Mouse (Mus musculus) lung, embryonic 16.5 days (tissue): ENCODE measurements around the gene Rabggtb. TPM values are rescaled to one million over a fixed set of nuclear protein-coding genes. Genes with fewer than 3 reads are reported as not detected.
"Not testable (repeated sequence)": the region's sequence is repeated elsewhere in the genome, so short reads cannot be mapped to it uniquely, and the experiment has no call there.

Source experiments
- ATAC-seq: fragments of 200-750 bp; cut with Nextera tagmentation; 2 replicates; pipeline ENCODE4 v1.8.0; 2017; ENCODE audit warnings: low read depth, mild to moderate bottlenecking, moderate library complexity
- H3K27ac ChIP-seq: fragments of 300-500 bp; sonication (generic); 2 replicates; pipeline ENCODE4 v1.5.1; 2014; ENCODE audit warnings: mild to moderate bottlenecking, control low read depth, low read length
- H3K27me3 ChIP-seq: fragments of 300-500 bp; sonication (generic); 2 replicates; pipeline ENCODE4 v1.6.1; 2014; ENCODE audit warnings: low read depth, low read length, mixed read lengths; ENCODE audit not compliant: control insufficient read depth, insufficient read depth
- H3K36me3 ChIP-seq: fragments of 300-500 bp; sonication (generic); 2 replicates; pipeline ENCODE4 v1.6.1; 2014; ENCODE audit warnings: low read length; ENCODE audit not compliant: control insufficient read depth, insufficient read depth
- H3K4me1 ChIP-seq: fragments of 300-500 bp; sonication (generic); replicated peaks from 2 replicates; pipeline ENCODE4 v1.6.1; 2014; ENCODE audit warnings: low read length, mixed read lengths; ENCODE audit not compliant: control insufficient read depth, insufficient read depth
- H3K4me2 ChIP-seq: fragments of 300-500 bp; sonication (generic); 2 replicates; pipeline ENCODE4 v1.6.1; 2014; ENCODE audit warnings: low read depth, low read length, control low read depth
- H3K4me3 ChIP-seq: fragments of 300-500 bp; sonication (generic); 2 replicates; pipeline ENCODE4 v1.5.1; 2014; ENCODE audit warnings: mild to moderate bottlenecking, low read length, control low read depth
- H3K9ac ChIP-seq: fragments of 300-500 bp; sonication (generic); 2 replicates; pipeline ENCODE4 v1.6.1; 2014; ENCODE audit warnings: low read length, control low read depth
- H3K9me3 ChIP-seq: fragments of 300-500 bp; sonication (generic); 2 replicates; pipeline ENCODE4 v1.6.1; 2016; ENCODE audit warnings: low read length; ENCODE audit not compliant: control insufficient read depth
- WGBS: fragments of 180-500 bp; shearing (Covaris S2); extraction: QIAGEN DNeasy Blood & Tissue Kit; methylation state at CpG from one replicate; pipeline ENCODE4 v1.1.7; 2014; 5-methylcytosine and 5-hydroxymethylcytosine counted together
- polyA plus RNA-seq: library from polyadenylated mRNA; unstranded; fragments of >200 nt; fragmentation: Nextera tagmentation; extraction: Ambion mirVana; gene quantifications from 2 replicates; pipeline ENCODE4 v1.2.1, GENCODE M21; 2015

The Rabggtb gene
- polyA plus RNA-seq, 1 experiment from 2014 or later, result 46.4 TPM

DNA sequence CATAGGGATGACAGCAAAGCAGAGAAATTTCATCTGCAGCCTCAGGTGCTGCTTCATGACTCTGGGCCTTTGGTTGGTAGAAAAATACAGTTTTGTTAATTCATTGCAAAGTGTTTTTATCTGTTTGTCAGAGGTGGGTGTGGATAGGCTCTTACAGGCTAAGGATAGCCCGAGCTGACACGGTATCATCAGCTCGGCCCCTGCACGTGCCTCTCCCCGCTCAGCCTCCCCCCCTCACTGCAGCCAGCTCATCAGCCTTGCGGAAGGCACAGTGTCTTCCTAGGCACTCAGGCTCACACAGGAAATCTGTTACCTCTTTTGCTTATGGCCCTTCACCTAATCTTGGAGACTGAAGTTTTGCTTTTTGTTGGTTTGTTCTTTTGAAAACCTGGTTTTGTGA is 24.7 kb downstream of the Rabggtb start:
- no peaks in the 10 kb centered on the region for H3K4me1 ChIP-seq
- no peaks in the 10 kb centered on the region for H3K27me3 ChIP-seq
- no peaks in the 10 kb centered on the region for H3K36me3 ChIP-seq
- no peak overlapping the region for H3K9ac ChIP-seq
- H3K27ac ChIP-seq, result no peak overlapping the region
- no peak overlapping the region for H3K4me2 ChIP-seq
- H3K4me3 ChIP-seq, result no peak overlapping the region
- 59% methylated on average over 6 of the region's 6 CpGs for WGBS
- no peaks in the 10 kb centered on the region for H3K9me3 ChIP-seq
- no peak for ATAC-seq

- no peaks in the 10 kb centered on the region for H3K27me3 ChIP-seq
- H3K36me3 ChIP-seq, result no peaks in the 10 kb centered on the region
- no peaks in the 10 kb centered on the region for H3K9me3 ChIP-seq
- no peak for ATAC-seq
- no peak overlapping the region for H3K4me2 ChIP-seq
- H3K27ac ChIP-seq, result no peak overlapping the region
- no peaks in the 10 kb centered on the region for H3K4me1 ChIP-seq
- no peak overlapping the region for H3K4me3 ChIP-seq
- H3K9ac ChIP-seq, result no peak overlapping the region
Observed at GRCm38 (mm10) chr3:153886296-153886695, 26.5 kb downstream of the Rabggtb start.

GRCm38 (mm10) chr3:153871396-153871795 is 41.4 kb downstream of the Rabggtb start:
- Histone ChIP-seq H3K27me3 (no peaks in the 10 kb centered on the region), H3K4me2 (no peak overlapping the region), H3K9me3 (no peaks in the 10 kb centered on the region), H3K27ac (no peak overlapping the region), H3K4me3 (no peak overlapping the region), H3K9ac (no peak overlapping the region), H3K36me3 (no peaks in the 10 kb centered on the region), H3K4me1 (no peaks in the 10 kb centered on the region)
- no peak for ATAC-seq
- WGBS, result 76% methylated on average over 5 of the region's 5 CpGs

- Histone ChIP-seq H3K4me2 (no peak overlapping the region), H3K9ac (no peak overlapping the region), H3K9me3 (no peaks in the 10 kb centered on the region), H3K36me3 (no peaks in the 10 kb centered on the region), H3K27ac (no peak overlapping the region), H3K4me3 (no peak overlapping the region), H3K4me1 (no peaks in the 10 kb centered on the region), H3K27me3 (no peaks in the 10 kb centered on the region)
- no peak for ATAC-seq
- 58% methylated on average over 14 of the region's 14 CpGs for WGBS
Observed at GRCm38 (mm10) chr3:153867149-153868136, 45.4 kb downstream of the Rabggtb start.

GRCm38 (mm10) chr3:153864636-153865429 is 48.0 kb downstream of the Rabggtb start:
- H3K4me1 ChIP-seq, result no peaks in the 10 kb centered on the region
- H3K4me3 ChIP-seq, result no peak overlapping the region
- no peaks in the 10 kb centered on the region for H3K9me3 ChIP-seq
- no peak overlapping the region for H3K4me2 ChIP-seq
- no peaks in the 10 kb centered on the region for H3K36me3 ChIP-seq
- no peak overlapping the region for H3K9ac ChIP-seq
- no peak for ATAC-seq
- no peak overlapping the region for H3K27ac ChIP-seq
- WGBS, result 86% methylated on average over 4 of the region's 4 CpGs
- H3K27me3 ChIP-seq, result no peaks in the 10 kb centered on the region

GRCm38 (mm10) chr3:153863816-153864215 is 49.0 kb downstream of the Rabggtb start:
- Histone ChIP-seq H3K9ac (no peak overlapping the region), H3K9me3 (no peaks in the 10 kb centered on the region), H3K27ac (no peak overlapping the region), H3K4me3 (no peak overlapping the region), H3K27me3 (no peaks in the 10 kb centered on the region), H3K4me1 (no peaks in the 10 kb centered on the region), H3K36me3 (no peaks in the 10 kb centered on the region), H3K4me2 (no peak overlapping the region)
- 64% methylated on average over 2 of the region's 2 CpGs for WGBS
- ATAC-seq, result no peak

GRCm38 (mm10) chr3:153860392-153860791 is 52.4 kb downstream of the Rabggtb start:
- not testable (repeated sequence) for ATAC-seq, H3K4me3 ChIP-seq, H3K4me1 ChIP-seq, H3K36me3 ChIP-seq, H3K9ac ChIP-seq, H3K4me2 ChIP-seq, H3K27ac ChIP-seq, H3K9me3 ChIP-seq, H3K27me3 ChIP-seq
- 83% methylated on average over 8 of the region's 8 CpGs for WGBS

DNA sequence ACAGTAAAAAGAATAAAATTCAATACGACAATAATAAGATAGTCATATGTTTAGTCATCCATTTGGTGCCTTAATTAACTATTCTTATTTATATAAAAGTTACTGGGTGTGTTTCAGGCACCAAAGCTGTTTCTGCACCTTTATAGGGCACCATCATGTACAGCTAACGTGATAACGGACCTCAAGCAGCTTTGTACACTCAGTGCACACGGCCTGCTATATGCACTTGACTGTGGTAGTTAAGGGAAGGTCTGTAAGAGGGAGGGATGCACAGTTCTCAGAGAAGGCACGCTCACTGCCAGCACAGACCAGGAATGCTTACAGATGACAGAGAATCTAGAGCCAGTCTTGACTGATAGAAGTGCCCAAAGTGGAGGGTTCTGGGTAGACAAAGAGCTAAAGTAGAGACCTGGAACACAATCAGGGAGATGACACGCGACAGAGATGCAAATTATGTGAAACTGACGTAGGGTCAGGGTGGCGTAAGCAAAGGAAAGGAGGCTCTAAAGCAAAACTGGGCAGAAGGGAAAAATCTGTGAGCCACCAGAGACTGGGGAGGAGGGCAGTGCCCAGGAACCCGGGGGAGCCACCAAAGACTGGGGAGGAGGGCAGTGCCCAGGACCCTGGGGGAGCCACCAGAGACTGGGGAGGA is 54.3 kb downstream of the Rabggtb start:
- H3K4me3 ChIP-seq, result no peak overlapping the region
- H3K9ac ChIP-seq, result no peak overlapping the region
- H3K27me3 ChIP-seq, result no peaks in the 10 kb centered on the region
- H3K4me1 ChIP-seq, result no peaks in the 10 kb centered on the region
- ATAC-seq, result no peak
- WGBS, result 70% methylated on average over 10 of the region's 10 CpGs
- H3K36me3 ChIP-seq, result no peaks in the 10 kb centered on the region
- H3K27ac ChIP-seq, result no peak overlapping the region
- no peaks in the 10 kb centered on the region for H3K9me3 ChIP-seq
- H3K4me2 ChIP-seq, result no peak overlapping the region
